Mouse (Mus musculus) kidney, embryonic 16.5 days (tissue): Measurements from ENCODE around the gene Ccl7. TPM values are rescaled to one million over a fixed set of nuclear protein-coding genes. Genes with fewer than 3 reads are reported as not detected.

Source experiments
- ATAC-seq: fragments of 200-750 bp; cut with Nextera tagmentation; 2 replicates; pipeline ENCODE4 v1.8.0; 2017; ENCODE audit warnings: moderate TSS enrichment; ENCODE audit not compliant: low FRiP score, low TSS enrichment
- H3K27ac ChIP-seq: fragments of 300-500 bp; sonication (generic); 2 replicates; pipeline ENCODE4 v1.5.1; 2014; ENCODE audit warnings: low read length
- H3K27me3 ChIP-seq: fragments of 300-500 bp; sonication (generic); 2 replicates; pipeline ENCODE4 v1.6.1; 2014; ENCODE audit warnings: low read length, control low read depth, mixed read lengths; ENCODE audit not compliant: insufficient read depth
- H3K36me3 ChIP-seq: fragments of 300-500 bp; sonication (generic); 2 replicates; pipeline ENCODE4 v1.6.1; 2014; ENCODE audit warnings: low read length, control low read depth, mixed read lengths; ENCODE audit not compliant: insufficient read depth
- H3K4me1 ChIP-seq: fragments of 300-500 bp; sonication (generic); 2 replicates; pipeline ENCODE4 v1.6.1; 2014; ENCODE audit warnings: low read length, control low read depth, mixed read lengths; ENCODE audit not compliant: insufficient read depth
- H3K4me2 ChIP-seq: fragments of 300-500 bp; sonication (generic); replicated peaks from 2 replicates; pipeline ENCODE4 v1.6.1; 2014; ENCODE audit warnings: low read depth, low read length
- H3K4me3 ChIP-seq: fragments of 300-500 bp; sonication (generic); 2 replicates; pipeline ENCODE4 v1.5.1; 2014; ENCODE audit warnings: mild to moderate bottlenecking, low read length
- H3K9ac ChIP-seq: fragments of 300-500 bp; sonication (generic); replicated peaks from 2 replicates; pipeline ENCODE4 v1.6.1; 2014; ENCODE audit warnings: low read length
- H3K9me3 ChIP-seq: fragments of 300-500 bp; sonication (generic); 2 replicates; pipeline ENCODE4 v1.6.1; 2016; ENCODE audit warnings: low read length, control low read depth
- WGBS: fragments of 180-500 bp; shearing (Covaris S2); extraction: QIAGEN DNeasy Blood & Tissue Kit; methylation state at CpG from one replicate; pipeline ENCODE4 v1.1.7; 2014; 5-methylcytosine and 5-hydroxymethylcytosine counted together
- polyA plus RNA-seq: library from polyadenylated mRNA; unstranded; fragments of >200 nt; fragmentation: Nextera tagmentation; extraction: Ambion mirVana; gene quantifications from 2 replicates; pipeline ENCODE4 v1.2.1, GENCODE M21; 2015

Ccl7 gene
- 0.84 and 1.8 TPM in 2 replicates for polyA plus RNA-seq

DNA sequence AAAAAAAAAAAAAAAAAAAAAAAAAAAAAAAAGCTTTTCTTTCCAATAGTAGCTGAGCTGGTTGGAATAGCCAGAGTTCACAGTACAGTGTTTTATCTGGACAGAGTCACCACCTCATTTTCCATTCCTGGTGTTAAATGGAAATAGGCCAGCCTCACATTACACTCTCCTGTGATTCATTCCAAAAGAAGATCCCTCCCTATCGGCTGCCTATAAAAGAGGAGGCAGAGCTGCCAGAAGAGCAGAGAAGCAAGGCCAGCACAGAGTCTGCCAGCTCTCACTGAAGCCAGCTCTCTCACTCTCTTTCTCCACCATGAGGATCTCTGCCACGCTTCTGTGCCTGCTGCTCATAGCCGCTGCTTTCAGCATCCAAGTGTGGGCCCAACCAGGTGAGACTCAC is at the start of gene Ccl7:
TSS of gene Ccl7 (plus strand) at position 242 of the 400 bp plus-strand sequence.
- Histone ChIP-seq H3K4me1 (no peaks in the 10 kb centered on the region), H3K27ac (0 out of 2 replicates have a peak within 1 kb of the TSS, but pooled peaks have one; percentile 29), H3K27me3 (no peaks in the 10 kb centered on the region), H3K9me3 (no peaks in the 10 kb centered on the region), H3K36me3 (no peaks in the 10 kb centered on the region), H3K9ac (no peak within 1 kb of the TSS), H3K4me3 (no peak within 1 kb of the TSS), H3K4me2 (no peak within 1 kb of the TSS)
- WGBS, result 70% methylated on average over 3 of the region's 3 CpGs
- ATAC-seq, result no peak

DNA sequence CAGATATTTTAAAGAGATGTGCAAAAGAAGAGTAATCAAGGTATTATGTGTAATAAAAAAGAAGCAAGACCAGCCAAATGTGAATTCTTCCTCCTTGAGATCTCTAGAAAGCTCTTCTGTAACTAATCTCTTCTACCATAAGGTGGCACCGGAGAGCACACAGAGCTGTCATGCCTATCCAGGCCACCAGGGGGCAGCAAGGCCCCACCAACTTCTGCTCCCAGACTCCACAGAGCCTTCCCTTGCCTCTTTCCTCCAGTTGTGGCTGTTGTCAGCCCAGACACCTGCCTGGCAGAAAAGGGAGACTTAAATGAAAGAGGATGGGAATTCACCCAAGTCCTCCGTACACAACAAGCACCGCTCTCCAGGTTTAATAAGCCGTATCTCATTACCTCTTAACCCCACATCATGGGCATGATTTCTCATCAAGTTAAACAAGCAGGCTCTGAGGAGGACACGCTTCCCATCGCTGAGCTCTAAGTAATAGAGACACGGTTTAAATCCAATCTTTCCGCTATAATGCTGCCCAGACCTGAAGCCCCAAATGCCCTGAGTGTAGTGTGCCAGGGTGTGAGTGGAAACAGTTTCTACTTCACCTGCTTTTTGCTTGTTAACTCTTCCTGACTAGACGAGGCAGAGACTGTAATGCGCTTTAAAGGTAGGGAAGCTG is 49.2 kb upstream of the Ccl7 start:
- no peak overlapping the region for H3K27ac ChIP-seq
- H3K9ac ChIP-seq, result no peak overlapping the region
- no peaks in the 10 kb centered on the region for H3K4me1 ChIP-seq
- no peaks in the 10 kb centered on the region for H3K9me3 ChIP-seq
- no peaks in the 10 kb centered on the region for H3K27me3 ChIP-seq
- H3K4me3 ChIP-seq, result no peak overlapping the region
- no peaks in the 10 kb centered on the region for H3K36me3 ChIP-seq
- 57% methylated on average over 10 of the region's 10 CpGs for WGBS
- ATAC-seq, result no peak
- H3K4me2 ChIP-seq, result no peak overlapping the region

DNA sequence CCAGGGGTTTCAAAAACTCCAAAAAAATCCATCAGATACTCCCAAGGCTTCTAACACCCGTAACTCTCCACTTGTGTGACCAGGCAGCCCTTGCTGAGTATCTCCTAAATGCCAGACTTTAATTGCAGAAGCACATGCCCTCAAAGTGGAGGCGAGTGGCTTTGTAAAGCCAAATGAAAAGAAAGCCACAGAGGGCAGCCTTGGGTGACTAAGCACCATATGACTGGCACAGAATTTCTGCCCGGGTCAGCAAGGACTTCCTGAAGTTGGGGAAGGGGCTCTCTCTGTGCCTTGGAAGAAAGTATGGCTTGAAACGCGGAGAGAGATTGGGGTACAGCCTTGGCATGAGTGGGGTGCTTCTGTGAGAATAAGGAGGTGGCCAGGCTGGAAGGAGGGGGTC is 48.4 kb upstream of the Ccl7 start:
- 83% methylated on average over 5 of the region's 5 CpGs for WGBS
- H3K9me3 ChIP-seq, result no peaks in the 10 kb centered on the region
- no peaks in the 10 kb centered on the region for H3K4me1 ChIP-seq
- H3K27me3 ChIP-seq, result no peaks in the 10 kb centered on the region
- no peak overlapping the region for H3K9ac ChIP-seq
- ATAC-seq, result no peak
- H3K36me3 ChIP-seq, result no peaks in the 10 kb centered on the region
- no peak overlapping the region for H3K4me3 ChIP-seq
- no peak overlapping the region for H3K27ac ChIP-seq
- H3K4me2 ChIP-seq, result no peak overlapping the region

DNA sequence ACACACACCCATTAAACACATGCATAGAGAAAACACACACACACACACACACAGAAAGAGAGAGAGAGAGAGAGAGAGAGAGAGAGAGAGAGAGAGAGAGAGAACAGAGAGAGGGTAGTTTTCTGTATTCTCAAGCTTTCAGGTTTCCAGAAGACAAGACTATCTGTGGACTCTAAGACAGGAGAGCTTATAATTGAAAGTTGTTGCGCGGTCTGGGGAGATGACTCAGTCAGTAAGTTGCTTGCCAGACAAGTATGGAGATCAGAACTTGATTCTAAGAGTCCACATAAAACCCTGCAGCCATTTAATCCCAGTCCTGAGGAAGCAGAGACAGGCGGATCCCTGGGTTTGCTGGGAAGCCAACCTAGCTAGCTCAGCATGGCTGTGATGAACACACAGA is 46.9 kb upstream of the Ccl7 start:
- H3K4me3 ChIP-seq, result no peak overlapping the region
- H3K27ac ChIP-seq, result no peak overlapping the region
- H3K27me3 ChIP-seq, result no peaks in the 10 kb centered on the region
- H3K36me3 ChIP-seq, result no peaks in the 10 kb centered on the region
- no peak overlapping the region for H3K4me2 ChIP-seq
- ATAC-seq, result no peak
- no peak overlapping the region for H3K9ac ChIP-seq
- 81% methylated on average over 3 of the region's 3 CpGs for WGBS
- H3K9me3 ChIP-seq, result no peaks in the 10 kb centered on the region
- H3K4me1 ChIP-seq, result no peaks in the 10 kb centered on the region

DNA sequence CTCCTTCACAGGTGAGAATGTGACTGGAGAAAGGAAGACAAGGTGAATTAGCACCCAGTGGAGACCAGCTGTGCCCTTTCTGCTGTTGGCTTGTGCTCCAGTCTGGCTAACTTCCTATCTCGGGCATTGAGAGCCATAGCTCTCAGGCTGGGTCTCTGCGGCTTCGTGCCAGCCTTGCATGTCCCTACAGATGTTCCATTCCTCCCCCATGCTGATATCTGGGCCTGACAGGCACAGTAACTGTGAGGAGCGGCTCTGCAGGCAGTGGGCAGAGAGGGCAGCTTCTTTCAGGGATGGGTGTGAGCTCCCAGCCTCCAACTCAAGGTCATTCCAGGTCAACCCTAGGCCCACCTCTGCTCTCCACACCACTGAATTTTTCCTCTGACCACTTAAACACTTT is 46.0 kb upstream of the Ccl7 start:
- Histone ChIP-seq H3K9me3 (no peaks in the 10 kb centered on the region), H3K4me3 (no peak overlapping the region), H3K9ac (no peak overlapping the region), H3K27ac (no peak overlapping the region), H3K4me1 (no peaks in the 10 kb centered on the region), H3K36me3 (no peaks in the 10 kb centered on the region), H3K4me2 (no peak overlapping the region), H3K27me3 (no peaks in the 10 kb centered on the region)
- ATAC-seq, result no peak
- 74% methylated on average over 4 of the region's 4 CpGs for WGBS

DNA sequence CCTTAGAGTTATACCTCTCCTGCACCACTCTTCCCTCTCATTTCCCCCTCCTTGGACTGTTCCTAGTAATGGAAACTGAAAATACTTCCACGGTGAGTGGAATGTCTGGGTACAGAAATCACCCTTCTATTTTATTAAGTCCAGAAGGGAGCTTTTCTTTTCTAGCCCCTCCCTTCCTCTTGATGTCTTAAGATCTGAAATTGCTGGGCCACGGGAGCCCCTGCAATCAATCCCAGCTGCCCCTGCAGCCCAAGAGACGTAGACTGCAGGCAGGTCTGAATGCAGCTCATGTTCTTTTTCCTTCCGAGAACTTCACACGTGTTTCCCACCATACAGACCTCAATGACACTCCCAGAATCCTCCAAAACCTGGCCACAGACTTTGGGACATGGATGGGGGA is 44.9 kb upstream of the Ccl7 start:
- no peak overlapping the region for H3K4me3 ChIP-seq
- WGBS, result 55% methylated on average over 5 of the region's 5 CpGs
- H3K27ac ChIP-seq, result no peak overlapping the region
- H3K4me2 ChIP-seq, result no peak overlapping the region
- no peak for ATAC-seq
- H3K4me1 ChIP-seq, result no peaks in the 10 kb centered on the region
- H3K9ac ChIP-seq, result no peak overlapping the region
- no peaks in the 10 kb centered on the region for H3K9me3 ChIP-seq
- H3K36me3 ChIP-seq, result no peaks in the 10 kb centered on the region
- no peaks in the 10 kb centered on the region for H3K27me3 ChIP-seq

DNA sequence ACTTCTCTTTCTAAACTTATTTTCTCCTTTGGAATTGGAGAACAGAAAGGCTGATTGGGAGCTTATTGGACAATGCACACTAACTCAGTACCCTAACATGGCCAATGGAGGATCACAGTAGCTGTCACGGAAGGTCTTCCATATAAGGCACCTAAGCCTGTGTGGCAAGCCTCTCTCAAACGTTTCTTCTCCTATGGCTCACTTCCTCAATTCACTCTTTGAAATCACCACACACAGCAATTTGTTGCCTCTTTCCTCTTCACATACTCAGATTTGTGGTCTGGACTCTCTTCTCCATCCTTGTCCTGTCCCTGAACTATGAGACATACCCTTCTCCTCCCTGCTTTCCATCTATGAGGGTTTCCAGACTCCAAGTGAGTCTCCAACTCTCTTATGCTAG is 40.7 kb upstream of the Ccl7 start:
- Histone ChIP-seq H3K9me3 (no peaks in the 10 kb centered on the region), H3K27ac (no peak overlapping the region), H3K4me2 (no peak overlapping the region), H3K36me3 (no peaks in the 10 kb centered on the region), H3K4me1 (no peaks in the 10 kb centered on the region), H3K4me3 (no peak overlapping the region), H3K27me3 (no peaks in the 10 kb centered on the region), H3K9ac (no peak overlapping the region)
- 62% methylated on average over 2 of the region's 2 CpGs for WGBS
- no peak for ATAC-seq

DNA sequence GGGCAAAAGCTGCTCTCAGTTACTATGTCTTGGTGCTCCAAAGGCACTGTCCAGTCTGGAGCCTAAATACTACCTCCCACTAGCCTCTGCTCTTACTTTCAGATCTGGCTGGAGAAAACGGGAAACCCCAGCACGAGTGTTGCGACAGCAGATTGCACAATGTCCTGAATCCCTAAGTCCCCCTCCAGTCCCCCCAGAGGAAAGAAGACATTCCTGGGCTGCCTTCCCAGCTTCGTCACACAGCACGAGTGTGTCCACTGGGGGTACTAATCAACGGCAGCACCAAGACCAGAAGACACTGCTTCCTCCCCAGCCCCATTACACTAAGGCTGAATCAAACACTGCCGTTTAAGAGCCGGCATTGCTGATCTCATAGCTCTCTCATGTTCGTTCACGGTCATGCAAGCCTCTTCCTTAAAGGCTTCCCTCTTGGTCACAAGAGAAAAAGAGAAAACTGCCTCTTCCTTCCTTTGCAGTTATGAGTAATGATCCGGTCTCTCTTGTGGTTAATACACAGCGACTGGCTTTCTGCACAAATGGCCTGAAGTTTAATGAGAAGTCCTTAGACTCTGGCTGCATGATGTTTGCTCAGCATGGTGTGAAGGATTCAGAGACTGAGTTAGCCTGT is 38.6 kb upstream of the Ccl7 start:
- Histone ChIP-seq H3K4me3 (no peak overlapping the region), H3K9ac (no peak overlapping the region), H3K36me3 (no peaks in the 10 kb centered on the region), H3K4me1 (no peaks in the 10 kb centered on the region), H3K27me3 (no peaks in the 10 kb centered on the region), H3K4me2 (no peak overlapping the region), H3K9me3 (no peaks in the 10 kb centered on the region), H3K27ac (no peak overlapping the region)
- no peak for ATAC-seq
- 52% methylated on average over 12 of the region's 12 CpGs for WGBS

DNA sequence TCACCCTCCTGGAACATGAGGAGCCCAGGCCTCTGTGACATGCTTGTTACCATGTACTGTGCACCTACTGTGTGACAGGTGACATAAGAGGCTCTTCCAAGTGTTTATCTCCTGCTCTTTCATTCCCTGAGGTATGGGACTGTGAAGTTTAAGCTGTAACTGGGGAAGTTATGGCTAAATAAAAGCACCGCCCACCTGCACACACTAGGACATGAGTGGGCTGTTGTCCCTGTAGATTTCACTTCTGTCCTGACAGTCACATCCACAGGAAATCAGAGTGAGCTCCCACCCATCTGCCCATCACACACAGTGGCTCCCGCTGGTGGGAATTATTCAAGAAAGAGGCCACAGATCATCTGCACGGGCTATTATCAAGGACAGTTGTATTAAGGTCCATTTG is 35.4 kb upstream of the Ccl7 start:
- H3K4me2 ChIP-seq, result no peak overlapping the region
- H3K27me3 ChIP-seq, result no peaks in the 10 kb centered on the region
- no peaks in the 10 kb centered on the region for H3K9me3 ChIP-seq
- H3K4me1 ChIP-seq, result no peaks in the 10 kb centered on the region
- no peak for ATAC-seq
- no peaks in the 10 kb centered on the region for H3K36me3 ChIP-seq
- no peak overlapping the region for H3K9ac ChIP-seq
- H3K4me3 ChIP-seq, result no peak overlapping the region
- 89% methylated on average over 3 of the region's 3 CpGs for WGBS
- H3K27ac ChIP-seq, result no peak overlapping the region

DNA sequence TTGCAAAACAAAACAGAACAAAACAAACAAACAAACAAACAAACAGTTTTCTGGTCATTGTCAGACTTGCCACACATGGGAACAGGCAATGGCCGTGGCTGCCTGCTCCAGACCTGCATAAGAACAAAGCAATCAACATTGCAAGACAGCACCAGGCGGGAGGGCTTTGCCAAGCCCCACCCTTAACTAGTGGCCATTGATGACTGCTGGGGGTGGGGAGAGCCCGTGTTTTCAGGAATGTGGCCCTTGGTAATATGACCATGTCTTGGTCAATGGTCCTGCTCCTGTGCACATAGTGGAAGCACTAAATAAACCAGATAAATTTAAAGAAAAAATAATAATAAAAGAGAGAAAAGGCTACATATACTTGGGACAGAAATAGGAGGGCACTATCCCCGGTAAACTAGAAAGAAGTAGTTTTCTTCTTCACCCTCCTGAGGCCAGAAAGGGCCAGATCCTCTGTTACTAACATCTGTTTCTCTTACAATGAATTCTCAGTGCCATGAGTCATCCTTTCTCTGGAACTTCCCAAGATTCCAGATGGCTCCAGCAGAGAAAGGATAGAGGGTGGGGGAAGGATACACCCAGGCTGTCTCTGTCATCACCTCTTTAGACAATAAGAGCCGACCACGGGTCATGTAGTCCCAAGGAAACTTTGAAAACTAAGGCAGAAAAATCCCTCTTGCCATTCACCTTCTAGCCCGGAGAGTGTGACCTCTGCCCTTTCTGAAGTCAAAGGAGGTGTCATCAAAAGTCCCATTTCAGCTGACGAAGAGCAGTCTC is 33.9 kb upstream of the Ccl7 start:
- no peak for ATAC-seq

More for the DNA sequence above, 33.9 kb upstream of the Ccl7 start:
- 57% methylated on average over 8 of the region's 8 CpGs for WGBS
- no peaks in the 10 kb centered on the region for H3K36me3 ChIP-seq
- no peak overlapping the region for H3K27ac ChIP-seq
- H3K4me1 ChIP-seq, result no peaks in the 10 kb centered on the region
- no peak overlapping the region for H3K4me2 ChIP-seq
- no peaks in the 10 kb centered on the region for H3K27me3 ChIP-seq
- no peaks in the 10 kb centered on the region for H3K9me3 ChIP-seq
- H3K9ac ChIP-seq, result no peak overlapping the region
- no peak overlapping the region for H3K4me3 ChIP-seq
